Mouse (Mus musculus) embryonic fibroblast, embryonic 13.5 days (primary cell): ENCODE results near the gene Sestd1. TPM values are rescaled to one million over a fixed set of nuclear protein-coding genes. Genes with fewer than 3 reads are reported as not detected.
A peak's percentile ranks its signal among the peaks of the same experiment; 100 is the strongest.

Experiments used
- H3K27ac ChIP-seq: 2 replicates; pipeline ENCODE4 v1.5.1; 2012; ENCODE audit warnings: low read length, control low read depth, inconsistent platforms; ENCODE audit not compliant: insufficient read depth
- H3K4me1 ChIP-seq: 2 replicates; pipeline ENCODE4 v1.6.1; 2011; ENCODE audit warnings: low read length; ENCODE audit not compliant: control insufficient read depth, insufficient read depth
- H3K4me3 ChIP-seq: 2 replicates; pipeline ENCODE4 v1.5.1; 2011; ENCODE audit warnings: mild to moderate bottlenecking, control low read depth, low read length; ENCODE audit not compliant: insufficient read depth
- CTCF ChIP-seq: IDR thresholded peaks from 2 replicates; pipeline ENCODE4 v1.5.1; 2011; ENCODE audit warnings: mild to moderate bottlenecking, control low read depth, low read length, moderate library complexity, borderline replicate concordance; ENCODE audit not compliant: insufficient read depth
- POLR2A ChIP-seq: IDR thresholded peaks from 2 replicates; pipeline ENCODE4 v1.6.1; 2011; ENCODE audit warnings: low read depth, mild to moderate bottlenecking, control low read depth, low read length, moderate library complexity
- polyA plus RNA-seq: library from polyadenylated mRNA; stranded (reverse); fragments of >200 nt; gene quantifications from 2 replicates; pipeline ENCODE4 v1.2.4, GENCODE M21; 2011; ENCODE audit warnings: low read depth; ENCODE audit not compliant: missing spikeins, insufficient read length

The Sestd1 gene
- polyA plus RNA-seq, 1 experiment = 28.1 TPM

- Histone ChIP-seq H3K4me1 (no peaks in the 10 kb centered on the region), H3K27ac (no peak overlapping the region), H3K4me3 (no peak overlapping the region)
- TF ChIP-seq CTCF (no peak), POLR2A (no peak)
Observed at GRCm38 (mm10) chr2:77302655-77303348, 22.4 kb upstream of the Sestd1 start.

- no peaks in the 10 kb centered on the region for H3K4me1 ChIP-seq
- no peak overlapping the region for H3K27ac ChIP-seq
- no peak for TF ChIP-seq CTCF
- TF ChIP-seq POLR2A = no peak
- H3K4me3 ChIP-seq = no peak overlapping the region
Observed at GRCm38 (mm10) chr2:77301687-77302389, 21.4 kb upstream of the Sestd1 start.

- H3K4me3 ChIP-seq = no peak overlapping the region
- no peak overlapping the region for H3K27ac ChIP-seq
- H3K4me1 ChIP-seq = peaks cover 4% of the 10 kb centered on the region
- TF ChIP-seq POLR2A = no peak
- no peak for TF ChIP-seq CTCF
Observed at GRCm38 (mm10) chr2:77289701-77290100, 9.3 kb upstream of the Sestd1 start.

- Histone ChIP-seq H3K27ac (no peak overlapping the region), H3K4me3 (no peak overlapping the region), H3K4me1 (peaks cover 8% of the 10 kb centered on the region)
- TF ChIP-seq CTCF (no peak), POLR2A (no peak)
Observed at GRCm38 (mm10) chr2:77286755-77287154, 6.4 kb upstream of the Sestd1 start.

- Histone ChIP-seq H3K4me3 (no peak overlapping the region), H3K27ac (peak overlapping the region; percentile 56; the same call in 1 of the 2 replicates), H3K4me1 (peaks cover 8% of the 10 kb centered on the region)
- no peak for TF ChIP-seq POLR2A
- TF ChIP-seq CTCF = no peak
Observed at GRCm38 (mm10) chr2:77284281-77284899, 4.0 kb upstream of the Sestd1 start.

GRCm38 (mm10) chr2:77279861-77280511, 406 bp downstream of the Sestd1 start:
- Histone ChIP-seq H3K27ac (peak overlapping the region; percentile 57; the same call in 1 of the 2 replicates), H3K4me1 (peaks cover 6% of the 10 kb centered on the region; the same call in 1 of the 2 replicates), H3K4me3 (peak overlapping the region; percentile 77)
- TF ChIP-seq POLR2A (no peak), CTCF (no peak)

- H3K4me3 ChIP-seq = no peak overlapping the region
- TF ChIP-seq POLR2A (no peak), CTCF (no peak)
- H3K4me1 ChIP-seq = no peaks in the 10 kb centered on the region; the same call in 1 of the 2 replicates
- H3K27ac ChIP-seq = no peak overlapping the region
Observed at GRCm38 (mm10) chr2:77277272-77277671, 3.1 kb downstream of the Sestd1 start.

GRCm38 (mm10) chr2:77275851-77276250, 4.5 kb downstream of the Sestd1 start:
- TF ChIP-seq POLR2A (no peak), CTCF (no peak)
- H3K4me1 ChIP-seq = peaks cover 6% of the 10 kb centered on the region
- H3K27ac ChIP-seq = no peak overlapping the region
- no peak overlapping the region for H3K4me3 ChIP-seq

GRCm38 (mm10) chr2:77274976-77275641, 5.3 kb downstream of the Sestd1 start:
- Histone ChIP-seq H3K4me3 (no peak overlapping the region), H3K4me1 (peaks cover 13% of the 10 kb centered on the region), H3K27ac (no peak overlapping the region)
- no peak for TF ChIP-seq POLR2A
- TF ChIP-seq CTCF = no peak

- Histone ChIP-seq H3K4me3 (no peak overlapping the region), H3K27ac (no peak overlapping the region), H3K4me1 (peaks cover 30% of the 10 kb centered on the region)
- TF ChIP-seq CTCF (no peak), POLR2A (no peak)
Observed at GRCm38 (mm10) chr2:77272953-77273352, 7.4 kb downstream of the Sestd1 start.
